Mouse (Mus musculus): ENCODE measurements around the gene Ikzf3. TPM values are rescaled to one million over a fixed set of nuclear protein-coding genes. Genes with fewer than 3 reads are reported as not detected.

Gene Ikzf3
- total RNA-seq, 2 experiments from 2014 or later: 1.9 to 3.1 TPM

DNA sequence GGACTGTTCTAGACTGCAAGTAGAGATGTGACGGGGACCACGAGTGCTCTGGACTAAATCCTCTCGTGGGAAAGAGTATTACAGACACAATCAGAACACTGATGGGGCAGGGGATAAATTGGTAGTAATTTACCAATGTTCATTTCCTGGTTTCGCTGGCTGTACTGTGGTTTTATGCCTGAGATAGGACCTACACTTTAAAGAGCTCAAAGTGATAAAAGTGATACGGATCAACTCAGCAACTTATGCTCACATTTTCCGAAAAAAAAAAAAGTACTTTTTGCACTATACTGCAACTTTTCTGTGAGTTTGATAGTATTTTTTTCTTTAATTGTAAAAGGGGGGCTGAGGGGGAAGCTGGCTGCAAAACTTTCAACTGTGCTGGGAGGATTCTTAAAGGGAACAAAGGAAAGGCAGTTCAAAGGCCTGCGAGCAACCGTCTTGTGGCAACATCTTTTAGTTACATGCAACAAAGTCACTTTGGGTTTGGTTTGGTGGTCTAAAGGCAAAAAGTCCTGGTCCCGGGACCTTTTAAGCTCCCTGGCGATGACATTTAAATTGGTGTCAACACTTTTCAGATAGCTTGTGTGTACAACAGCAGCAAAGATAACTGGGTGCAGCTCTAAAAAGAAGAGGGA, 18.9 kb downstream of the Ikzf3 start:
- no peak for ATAC-seq (replicated peaks; ENCODE audit: low FRiP score, low TSS enrichment, poor library complexity, severe bottlenecking)

DNA sequence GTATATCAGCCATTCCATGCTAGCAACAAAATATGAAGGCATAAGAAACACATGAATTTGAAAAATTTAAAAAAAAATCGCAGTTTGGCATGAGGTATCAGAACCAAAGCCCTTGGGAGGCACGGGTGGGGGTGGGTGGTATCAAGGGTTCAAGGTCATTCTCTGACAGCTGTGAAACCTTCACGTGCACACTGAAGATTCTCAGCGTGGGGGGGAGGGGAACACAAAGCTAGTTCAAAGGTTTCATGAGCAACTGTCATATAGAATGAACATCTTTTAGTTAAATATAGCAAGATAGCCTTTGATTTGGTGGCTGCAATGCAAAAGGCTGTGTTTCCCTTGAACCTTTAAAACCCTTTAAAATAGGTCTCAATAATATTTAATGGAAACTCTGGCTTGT, 20.7 kb downstream of the Ikzf3 start:
- no peak for ATAC-seq (replicated peaks; ENCODE audit: low FRiP score, low TSS enrichment, poor library complexity, severe bottlenecking)

DNA sequence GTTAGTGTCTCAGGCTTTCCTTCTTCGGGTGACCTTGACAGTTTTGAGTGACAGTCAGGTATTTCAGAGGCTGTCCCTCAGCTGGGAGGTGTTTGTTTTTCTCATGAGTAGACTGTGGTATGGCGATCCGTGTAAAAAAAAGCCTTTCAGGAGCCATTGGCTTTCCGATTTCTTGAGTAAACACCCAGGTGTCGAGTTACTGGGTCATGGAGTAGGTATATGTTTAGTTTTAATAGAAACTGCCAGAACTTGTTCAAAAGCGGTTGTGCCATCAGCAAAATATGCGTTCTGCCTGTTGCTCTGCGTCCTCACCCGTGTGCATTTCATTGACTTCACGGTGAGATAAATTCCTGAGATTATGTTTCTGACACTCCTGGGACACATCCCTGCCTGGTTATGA, 25.4 kb downstream of the Ikzf3 start:
- no peak for ATAC-seq (replicated peaks; ENCODE audit: low FRiP score, low TSS enrichment, poor library complexity, severe bottlenecking)

DNA sequence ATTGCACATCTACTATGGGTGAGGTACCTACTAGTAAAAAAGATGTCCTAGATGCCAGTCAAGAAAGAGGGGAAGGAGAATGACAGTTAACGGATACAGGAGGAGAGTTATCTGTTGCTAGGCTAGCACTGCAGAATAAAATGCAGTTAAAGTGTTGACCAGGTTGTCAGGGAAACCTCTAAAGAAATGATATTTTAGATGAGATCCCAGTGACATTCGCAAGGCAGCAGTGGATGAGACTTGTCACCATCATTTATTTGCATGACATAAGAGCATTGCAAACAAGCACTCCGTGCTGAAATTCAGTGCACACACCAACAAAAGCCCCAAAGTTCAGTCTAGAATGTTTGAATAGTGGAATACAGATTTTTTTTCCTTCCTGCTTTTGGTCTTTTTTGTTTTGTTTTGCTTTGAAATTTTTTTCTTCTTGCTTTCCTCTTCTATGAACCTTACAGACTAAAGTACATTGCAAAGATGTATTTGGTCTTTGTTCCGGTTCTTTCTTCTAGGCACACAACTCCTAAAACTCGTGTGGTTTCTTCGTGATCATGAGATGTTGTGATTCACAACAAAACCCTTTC, 32.4 kb downstream of the Ikzf3 start:
- no peak for ATAC-seq (replicated peaks; ENCODE audit: low FRiP score, low TSS enrichment, poor library complexity, severe bottlenecking)

DNA sequence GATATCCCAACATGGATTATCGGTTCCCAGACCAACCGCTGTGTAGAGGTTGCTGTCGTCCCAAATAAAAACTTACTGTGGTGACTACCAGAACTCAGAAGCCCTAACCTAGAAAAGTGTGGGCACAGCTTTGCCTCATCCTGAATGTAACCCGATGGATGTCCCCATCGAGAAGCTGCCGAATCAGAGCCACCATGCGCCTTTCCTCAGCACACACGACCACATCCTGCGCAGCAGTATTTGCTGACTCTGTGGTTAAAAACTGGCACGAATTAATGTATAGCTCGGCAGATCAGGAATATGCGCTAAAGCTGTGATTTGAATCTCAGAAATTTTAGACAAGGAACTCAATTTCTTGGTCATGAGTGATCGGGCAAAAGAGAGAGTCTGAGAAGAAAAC, 33.0 kb downstream of the Ikzf3 start:
- ATAC-seq (replicated peaks; ENCODE audit: low FRiP score, low TSS enrichment, poor library complexity, severe bottlenecking): no peak

DNA sequence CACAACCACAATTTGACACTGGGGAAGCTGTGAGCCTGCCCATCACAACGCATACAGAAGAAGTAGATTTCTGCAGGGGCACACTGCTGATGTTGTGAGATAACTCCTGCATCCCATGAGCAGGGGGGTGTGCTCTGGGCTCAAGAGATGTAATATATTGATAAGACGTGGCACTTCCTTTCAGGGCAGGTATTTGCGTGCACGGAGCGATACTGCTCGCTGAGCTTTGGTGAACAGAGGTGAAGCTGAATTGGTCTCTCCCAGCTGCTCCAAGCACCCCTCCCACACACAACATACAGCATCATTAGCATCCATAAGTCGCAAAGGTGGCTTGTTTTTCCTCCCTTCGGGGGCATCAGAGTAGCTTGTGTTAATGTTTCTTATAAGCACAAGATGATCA, 35.7 kb downstream of the Ikzf3 start:
- ATAC-seq (replicated peaks; ENCODE audit: low FRiP score, low TSS enrichment, poor library complexity, severe bottlenecking): no peak

DNA sequence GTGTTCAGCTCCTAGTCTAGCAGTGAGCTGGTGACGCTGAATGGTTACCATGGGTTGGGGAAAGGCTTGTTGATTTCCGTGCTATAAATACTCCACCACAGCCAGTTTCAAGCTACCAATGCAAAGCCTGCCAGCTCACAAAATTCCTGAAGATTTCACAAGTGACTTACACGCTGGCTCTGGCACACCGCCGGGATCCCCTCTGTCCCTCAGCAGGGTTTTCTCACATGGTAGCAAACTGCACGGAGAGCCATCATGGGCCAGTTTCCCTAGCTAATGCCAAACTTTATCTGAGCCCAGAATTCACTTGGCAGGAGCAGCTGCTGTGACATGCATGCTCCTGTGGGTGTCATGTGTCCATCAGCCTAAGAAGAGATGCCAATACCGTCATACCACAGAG, 36.4 kb downstream of the Ikzf3 start:
- no peak for ATAC-seq (replicated peaks; ENCODE audit: low FRiP score, low TSS enrichment, poor library complexity, severe bottlenecking)

DNA sequence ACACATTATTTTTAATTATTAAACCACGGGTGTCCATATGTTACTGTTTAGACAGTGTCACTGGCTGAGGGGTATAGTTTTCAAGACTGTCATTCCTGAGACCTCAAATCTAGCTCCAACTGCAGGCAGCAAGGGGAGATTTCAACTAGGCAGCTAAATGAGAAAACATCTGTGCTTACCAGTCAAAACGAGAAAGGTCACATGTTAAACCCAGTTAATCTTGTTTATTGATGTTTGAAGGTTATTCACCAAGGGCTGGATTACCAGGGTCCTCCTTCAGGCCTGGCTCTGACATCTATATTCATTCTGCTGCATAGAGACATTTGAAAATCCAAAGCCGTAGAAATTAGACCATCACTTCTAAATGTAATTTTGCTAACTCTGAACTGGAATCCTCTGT, 40.9 kb downstream of the Ikzf3 start:
- ATAC-seq (replicated peaks; ENCODE audit: low FRiP score, low TSS enrichment, poor library complexity, severe bottlenecking): no peak

DNA sequence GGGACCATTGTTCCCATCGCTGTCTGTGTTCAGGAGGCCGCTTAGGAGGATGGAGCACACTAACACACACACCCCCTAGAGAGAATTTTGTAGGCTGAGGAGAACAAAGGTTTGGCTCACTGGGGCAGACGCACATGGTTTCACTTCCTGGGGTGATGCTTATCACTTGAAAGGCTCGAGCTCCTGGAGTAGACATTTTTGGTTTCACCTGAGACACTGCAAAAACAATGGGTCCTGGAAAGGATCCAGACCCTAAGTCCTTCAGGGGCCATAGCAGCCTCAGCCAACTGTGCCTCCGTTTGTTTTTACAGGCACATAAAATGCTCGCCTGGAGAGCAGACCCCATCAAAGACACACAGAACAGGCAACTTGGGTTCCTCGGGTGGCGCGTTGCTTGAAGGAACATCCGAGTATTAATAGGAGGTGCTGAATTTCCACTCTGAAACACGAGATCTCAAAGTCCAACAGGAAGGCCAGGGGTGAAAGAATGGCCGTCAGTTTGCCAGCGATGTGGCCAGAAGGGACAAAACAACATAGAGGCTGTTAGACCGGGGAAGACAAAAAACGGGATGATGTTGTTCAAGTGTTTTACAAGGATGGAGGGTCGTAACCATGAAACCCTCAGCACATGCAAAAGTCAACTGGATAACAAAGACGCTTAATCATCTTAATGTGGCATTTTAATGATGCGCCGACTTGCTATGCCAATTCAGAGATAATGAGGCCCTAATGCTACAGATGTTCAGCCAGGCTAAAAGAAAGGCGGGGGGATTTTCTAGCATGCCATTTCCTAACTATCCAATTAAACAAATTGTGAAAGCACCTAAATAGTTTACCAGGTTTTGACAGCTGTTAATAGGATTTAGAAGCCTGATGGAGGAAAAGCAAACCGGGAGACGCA, 48.2 kb downstream of the Ikzf3 start:
- no peak for ATAC-seq (replicated peaks; ENCODE audit: low FRiP score, low TSS enrichment, poor library complexity, severe bottlenecking)

DNA sequence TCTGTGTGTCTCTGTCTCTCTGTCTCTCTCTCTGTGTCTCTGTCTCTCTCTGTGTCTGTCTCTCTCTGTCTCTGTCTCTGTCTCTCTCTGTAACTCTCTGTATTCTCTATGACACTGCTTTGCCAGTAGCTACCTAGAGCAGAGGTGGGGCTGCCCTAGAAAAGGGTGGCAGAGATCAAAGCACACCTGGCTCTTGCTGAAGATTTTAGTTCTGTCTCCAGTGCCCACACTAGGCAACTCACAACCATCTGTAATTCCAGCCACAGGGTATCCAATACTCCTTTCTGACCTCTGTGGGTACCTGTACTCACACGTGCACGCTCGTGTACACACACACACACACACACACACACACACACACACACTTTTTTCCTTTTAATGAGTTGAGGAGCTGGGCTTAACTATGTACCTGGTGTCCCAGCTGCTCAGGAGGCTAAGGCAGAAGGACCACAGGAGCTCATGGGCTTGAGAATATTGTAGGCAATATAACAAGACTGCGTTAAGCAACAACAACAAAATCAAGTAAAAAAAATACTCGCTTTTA, 50.6 kb downstream of the Ikzf3 start:
- no peak for ATAC-seq (replicated peaks; ENCODE audit: low FRiP score, low TSS enrichment, poor library complexity, severe bottlenecking)

DNA sequence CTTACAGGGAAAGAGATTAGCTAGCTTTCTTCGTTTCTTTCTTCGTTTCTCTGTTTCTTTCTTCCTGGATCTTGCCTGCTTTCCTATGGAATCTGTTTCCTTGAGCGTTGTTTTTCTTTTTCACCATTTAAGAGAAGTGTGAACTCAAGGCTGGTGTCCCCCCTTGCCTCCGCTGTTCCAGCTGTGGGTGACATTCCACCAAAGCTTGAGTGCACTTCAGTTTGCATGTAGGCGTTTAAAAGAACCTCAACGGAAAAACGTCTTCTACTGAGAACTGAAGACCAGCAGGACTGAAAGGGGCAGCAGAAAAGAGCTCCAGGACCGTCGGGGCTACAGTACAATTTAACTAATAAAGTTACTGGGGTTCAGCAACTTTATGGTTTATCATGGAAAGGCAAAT, 52.4 kb downstream of the Ikzf3 start:
- ATAC-seq (replicated peaks; ENCODE audit: low FRiP score, low TSS enrichment, poor library complexity, severe bottlenecking): no peak

DNA sequence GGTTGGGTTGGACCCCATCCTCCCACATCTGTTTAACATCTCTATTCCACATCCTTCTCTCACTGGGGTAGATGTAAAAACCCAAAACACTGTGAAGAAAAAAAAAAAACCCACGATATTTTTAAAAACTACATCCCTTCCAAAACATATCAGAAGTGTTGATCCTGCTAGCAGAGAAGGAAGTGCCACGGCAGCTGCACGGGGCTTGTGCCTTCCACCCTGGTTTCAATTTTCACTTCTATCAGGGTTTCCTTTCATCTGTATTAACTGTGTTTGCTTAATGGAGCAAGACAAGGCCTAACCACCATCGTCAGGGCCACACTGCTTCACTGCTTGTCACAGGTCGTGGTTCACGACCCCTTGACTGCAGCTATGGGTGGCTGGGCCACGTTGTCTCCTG, 52.9 kb downstream of the Ikzf3 start:
- ATAC-seq (replicated peaks; ENCODE audit: low FRiP score, low TSS enrichment, poor library complexity, severe bottlenecking): no peak

DNA sequence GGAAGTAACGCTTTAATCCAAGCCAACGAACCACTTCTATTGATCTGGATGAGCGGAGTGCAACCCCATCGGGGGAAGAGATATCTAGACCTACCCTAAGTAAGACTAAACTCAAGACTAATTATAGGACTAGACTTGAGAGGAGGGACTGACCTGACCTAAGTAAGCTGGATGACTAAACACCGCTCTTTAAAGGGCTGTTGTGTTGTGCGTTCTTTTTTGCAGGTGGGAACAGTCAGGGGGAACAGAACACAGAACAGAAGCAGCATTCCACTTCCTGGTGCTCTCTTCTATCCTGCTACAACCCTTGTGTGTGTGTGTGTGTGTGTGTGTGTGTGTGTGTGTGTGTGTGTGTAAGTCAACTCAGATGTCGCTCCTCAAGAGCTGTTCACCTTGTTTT, 54.3 kb downstream of the Ikzf3 start:
- no peak for ATAC-seq (replicated peaks; ENCODE audit: low FRiP score, low TSS enrichment, poor library complexity, severe bottlenecking)

DNA sequence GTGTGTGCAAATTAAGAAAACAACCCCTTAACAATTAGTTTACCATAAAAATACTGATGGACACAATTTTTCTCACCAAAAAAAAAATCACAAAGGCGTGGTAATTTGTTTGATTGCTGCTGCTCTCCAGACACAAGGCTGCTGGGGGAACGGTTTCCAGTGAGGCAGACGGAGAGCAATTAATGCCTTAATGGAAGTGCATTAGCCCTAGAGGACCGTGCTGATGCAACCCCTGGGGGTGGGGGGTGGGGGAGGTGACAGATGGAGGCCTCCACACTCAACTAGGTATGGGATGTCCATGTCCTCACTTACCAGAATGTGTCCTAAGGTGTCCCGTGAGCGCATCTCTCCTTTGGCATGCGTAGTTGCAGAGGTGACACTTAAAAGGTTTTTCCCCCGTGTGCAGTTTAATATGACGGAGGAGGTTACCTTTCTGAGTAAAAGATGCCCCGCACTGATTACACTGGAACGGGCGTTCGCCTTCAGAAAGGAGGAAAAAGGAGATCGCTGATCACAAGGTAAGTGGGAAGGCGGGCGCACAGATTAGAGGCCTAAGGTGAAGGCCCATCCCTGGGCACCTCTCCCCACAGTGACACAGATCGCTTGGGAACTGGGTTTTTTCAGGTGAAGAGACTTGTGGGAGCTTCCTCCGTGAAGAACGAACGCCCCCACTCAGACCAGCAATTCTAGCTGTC, 57.1 kb downstream of the Ikzf3 start:
- ATAC-seq (replicated peaks; ENCODE audit: low FRiP score, low TSS enrichment, poor library complexity, severe bottlenecking): no peak

DNA sequence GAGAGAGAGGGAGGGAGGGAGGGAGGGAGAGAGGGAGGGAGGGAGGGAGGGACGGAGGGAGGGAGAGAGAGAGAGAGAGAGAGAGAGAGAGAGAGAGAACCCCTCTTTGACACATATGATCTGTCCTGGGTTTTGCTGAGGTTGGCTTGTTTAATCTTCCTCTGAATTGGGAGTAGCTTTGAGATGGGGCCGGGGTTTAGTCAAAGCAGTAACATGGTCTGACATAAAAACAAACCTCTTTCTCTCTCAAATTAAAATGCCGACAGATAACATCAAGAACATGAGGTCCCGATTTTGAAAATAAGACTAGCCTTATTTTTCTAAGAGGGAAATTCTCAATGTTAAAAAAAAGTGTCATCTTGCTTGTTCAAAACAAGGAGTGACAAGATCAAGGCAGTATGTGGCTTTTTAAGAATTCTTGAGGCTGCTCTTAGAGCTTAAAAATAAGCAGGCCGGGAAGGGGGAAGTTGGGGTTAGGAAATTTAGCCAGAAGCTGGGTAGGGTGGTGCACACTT, 58.2 kb downstream of the Ikzf3 start:
- ATAC-seq (replicated peaks; ENCODE audit: low FRiP score, low TSS enrichment, poor library complexity, severe bottlenecking): no peak

DNA sequence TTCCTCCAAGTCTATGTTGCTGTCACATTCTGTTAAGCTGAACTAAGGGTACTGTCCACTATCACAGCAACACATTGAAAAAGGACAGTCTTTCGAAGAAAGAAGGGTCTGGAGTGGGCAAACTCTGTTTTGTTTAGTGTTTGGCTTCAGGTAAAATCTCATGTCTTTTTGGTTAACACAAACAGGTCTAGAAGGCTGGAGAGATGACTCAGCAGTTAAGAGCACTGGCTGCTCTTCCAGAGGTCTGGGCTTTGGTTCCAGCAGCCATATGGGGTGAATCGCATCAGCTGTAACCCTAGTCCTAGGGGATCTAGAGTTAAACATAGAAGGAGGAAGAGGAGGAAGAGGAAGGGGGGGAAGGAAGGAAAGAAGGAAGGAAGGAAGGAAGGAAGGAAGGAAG, 60.1 kb downstream of the Ikzf3 start:
- ATAC-seq (replicated peaks; ENCODE audit: low FRiP score, low TSS enrichment, poor library complexity, severe bottlenecking): no peak

DNA sequence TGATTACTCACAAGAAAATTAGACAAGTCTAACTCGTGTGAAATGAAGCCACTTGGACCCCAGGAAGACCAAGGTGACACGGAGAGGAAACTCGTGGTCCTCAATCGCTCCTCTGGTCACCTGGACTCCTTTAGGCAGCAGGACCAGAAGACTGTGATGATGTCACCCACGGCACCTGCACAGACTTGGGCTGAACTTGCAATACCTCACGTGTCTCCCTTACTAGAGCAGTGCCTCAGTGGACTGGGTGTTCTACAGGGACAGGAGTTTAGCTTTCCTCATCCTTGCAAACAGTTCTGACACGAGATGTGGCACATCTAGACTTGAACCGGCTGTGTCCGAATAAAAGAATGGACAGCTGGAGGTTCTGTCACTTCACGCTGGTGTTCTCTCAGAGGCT, 63.8 kb downstream of the Ikzf3 start:
- ATAC-seq (replicated peaks; ENCODE audit: low FRiP score, low TSS enrichment, poor library complexity, severe bottlenecking): no peak

DNA sequence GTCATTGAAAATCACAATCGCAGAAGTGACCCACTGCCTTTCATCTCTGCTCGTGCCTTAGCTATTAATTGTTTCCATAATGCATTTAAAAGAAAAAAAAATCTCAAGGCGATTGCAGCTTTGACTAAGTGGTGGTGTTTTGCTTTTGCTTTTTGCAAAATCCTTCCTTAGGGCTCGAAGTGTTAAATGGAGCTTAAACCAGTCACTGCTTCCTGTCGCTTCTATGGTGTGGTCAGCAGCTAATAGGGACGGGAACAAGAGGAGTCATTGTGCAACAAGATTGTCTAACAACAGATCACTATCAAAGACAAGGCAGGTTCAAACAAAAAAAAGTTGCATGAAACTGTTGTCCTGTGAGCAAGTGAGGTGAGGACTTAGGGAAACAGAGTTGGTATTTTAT, 64.6 kb downstream of the Ikzf3 start:
- no peak for ATAC-seq (replicated peaks; ENCODE audit: low FRiP score, low TSS enrichment, poor library complexity, severe bottlenecking)

DNA sequence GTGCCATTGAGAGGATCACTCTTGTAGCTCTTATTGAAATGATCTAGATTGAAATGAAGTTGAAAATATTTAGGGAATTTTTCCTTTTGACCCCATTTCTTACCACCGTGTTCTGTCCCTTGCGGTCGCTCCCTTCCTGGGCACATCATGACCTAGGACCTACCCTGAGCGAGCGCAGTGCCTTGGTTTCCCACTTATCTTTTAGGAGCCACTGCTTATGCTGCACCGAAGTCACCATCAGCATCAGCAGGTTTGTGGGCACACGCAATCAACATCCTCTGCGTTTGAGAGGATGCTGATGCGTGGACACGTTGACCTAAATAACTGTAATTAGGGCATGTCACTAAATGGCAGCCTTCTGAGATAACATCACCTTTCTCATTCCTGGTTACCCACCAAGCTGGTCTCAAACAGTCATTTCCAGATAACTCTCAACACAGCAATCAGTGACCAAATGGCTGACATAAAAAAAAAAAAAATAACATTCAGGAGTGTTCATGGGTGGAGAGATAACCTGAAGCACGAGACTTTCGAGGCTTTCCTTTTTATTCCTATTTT, 65.8 kb downstream of the Ikzf3 start:
- no peak for ATAC-seq (replicated peaks; ENCODE audit: low FRiP score, low TSS enrichment, poor library complexity, severe bottlenecking)
